Mouse (Mus musculus) MEL (cell line): ENCODE results near the gene Kank1. TPM values are rescaled to one million over a fixed set of nuclear protein-coding genes. Genes with fewer than 3 reads are reported as not detected.

Experiments
- DNase-seq: peaks from one replicate; pipeline ENCODE4 v3.0.0; 2011; ENCODE audit warnings: low read depth, low spot score
- H3K27ac ChIP-seq: 2 replicates; pipeline ENCODE4 v1.5.1; 2012; ENCODE audit warnings: low read depth, mild to moderate bottlenecking, control low read depth, low read length, moderate library complexity; ENCODE audit not compliant: control insufficient read depth
- H3K27me3 ChIP-seq, 2 experiments: fragments of 150-350 bp in 1 of 2; sonication (generic) in 1 of 2; 2 replicates each; pipeline ENCODE4 v1.6.1; 2012; ENCODE audit warnings: low read length in 2 of 2, mild to moderate bottlenecking in 2 of 2, improper control_type of control experiment in 1 of 2, moderate library complexity in 1 of 2; ENCODE audit not compliant: insufficient read depth in 2 of 2, control insufficient read depth in 1 of 2
- H3K36me3 ChIP-seq, 2 experiments: 2 replicates each; pipeline ENCODE4 v1.6.1; 2012 to 2014; ENCODE audit warnings: low read length in 2 of 2, improper control_type of control experiment in 1 of 2, inconsistent platforms in 1 of 2, mild to moderate bottlenecking in 1 of 2; ENCODE audit not compliant: insufficient read depth in 2 of 2, control insufficient read depth in 1 of 2
- H3K4me1 ChIP-seq, 2 experiments: fragments of 150-350 bp in 1 of 2; sonication (generic) in 1 of 2; 2 replicates each; pipeline ENCODE4 v1.6.1; 2012; ENCODE audit warnings: low read length in 2 of 2, improper control_type of control experiment in 1 of 2, mild to moderate bottlenecking in 1 of 2; ENCODE audit not compliant: insufficient read depth in 2 of 2, control insufficient read depth in 1 of 2
- H3K4me3 ChIP-seq, 2 experiments: fragments of 150-350 bp in 1 of 2; sonication (generic) in 1 of 2; 2 replicates each; pipeline ENCODE4 v1.5.1; 2012; ENCODE audit warnings: low read depth in 2 of 2, low read length in 2 of 2, mild to moderate bottlenecking in 2 of 2, moderate library complexity in 2 of 2, control low read depth in 1 of 2, improper control_type of control experiment in 1 of 2; ENCODE audit not compliant: control insufficient read depth in 1 of 2, insufficient read depth in 1 of 2
- H3K79me2 ChIP-seq: 2 replicates; pipeline ENCODE4 v1.6.1; 2012; ENCODE audit warnings: mild to moderate bottlenecking, low read length, moderate library complexity; ENCODE audit not compliant: control insufficient read depth, poor library complexity, insufficient read depth
- H3K9ac ChIP-seq: 2 replicates; pipeline ENCODE4 v1.6.1; 2012; ENCODE audit warnings: low read depth, mild to moderate bottlenecking, control low read depth, low read length, moderate library complexity; ENCODE audit not compliant: control insufficient read depth, poor library complexity, severe bottlenecking
- H3K9me3 ChIP-seq: fragments of 150-350 bp; sonication (generic); replicated peaks from 2 replicates; pipeline ENCODE4 v1.6.1; 2012; ENCODE audit warnings: mild to moderate bottlenecking, low read length, improper control_type of control experiment, moderate library complexity; ENCODE audit not compliant: insufficient read depth
- CHD2 ChIP-seq: IDR thresholded peaks from 2 replicates; pipeline ENCODE4 v1.6.1; 2011; ENCODE audit warnings: low read length, improper control_type of control experiment
- EP300 ChIP-seq, 2 experiments: IDR thresholded peaks; 2 replicates each; pipeline ENCODE4 v1.6.1; 2011; ENCODE audit warnings: improper control_type of control experiment in 2 of 2, low read length in 2 of 2, low read depth in 1 of 2, mild to moderate bottlenecking in 1 of 2
- GATA1 ChIP-seq: IDR thresholded peaks from 2 replicates; pipeline ENCODE4 v1.6.1; 2011; ENCODE audit warnings: low read depth, low read length, improper control_type of control experiment
- JUND ChIP-seq: IDR thresholded peaks from 2 replicates; pipeline ENCODE4 v1.6.1; 2011; ENCODE audit warnings: low read depth, mild to moderate bottlenecking, improper control_type of control experiment, low read length
- KAT2A ChIP-seq: conservative IDR thresholded peaks from 2 replicates; pipeline ENCODE4 v1.6.1; 2012; ENCODE audit warnings: low read depth, low read length, improper control_type of control experiment, inconsistent platforms
- MAFK ChIP-seq: IDR thresholded peaks from 2 replicates; pipeline ENCODE4 v1.6.1; 2011; ENCODE audit warnings: low read depth, mild to moderate bottlenecking, low read length, improper control_type of control experiment, borderline replicate concordance
- MAX ChIP-seq: IDR thresholded peaks from 2 replicates; pipeline ENCODE4 v1.6.1; 2011; ENCODE audit warnings: low read length, improper control_type of control experiment
- MAZ ChIP-seq: IDR thresholded peaks from 2 replicates; pipeline ENCODE4 v1.6.1; 2012; ENCODE audit warnings: low read depth, mild to moderate bottlenecking, inconsistent platforms, low read length, improper control_type of control experiment
- MEF2A ChIP-seq: IDR thresholded peaks from 2 replicates; pipeline ENCODE4 v1.6.1; 2014; ENCODE audit warnings: low read depth, mild to moderate bottlenecking, inconsistent platforms, low read length, improper control_type of control experiment; ENCODE audit not compliant: poor library complexity, insufficient replicate concordance, severe bottlenecking; ENCODE audit errors: extremely low read depth
- MXI1 ChIP-seq: IDR thresholded peaks from 2 replicates; pipeline ENCODE4 v1.6.1; 2011; ENCODE audit warnings: mild to moderate bottlenecking, low read depth, low read length, improper control_type of control experiment
- NRF1 ChIP-seq: IDR thresholded peaks from 2 replicates; pipeline ENCODE4 v1.6.1; 2014; ENCODE audit warnings: low read depth, mild to moderate bottlenecking, inconsistent platforms, low read length, improper control_type of control experiment, moderate library complexity; ENCODE audit not compliant: poor library complexity, insufficient read depth, severe bottlenecking
- RAD21 ChIP-seq: IDR thresholded peaks from 2 replicates; pipeline ENCODE4 v1.6.1; 2011; ENCODE audit warnings: mild to moderate bottlenecking, low read depth, low read length, improper control_type of control experiment
- RCOR1 ChIP-seq: IDR thresholded peaks from 2 replicates; pipeline ENCODE4 v1.6.1; 2012; ENCODE audit warnings: low read depth, mild to moderate bottlenecking, inconsistent platforms, low read length, improper control_type of control experiment
- SIN3A ChIP-seq: IDR thresholded peaks from 2 replicates; pipeline ENCODE4 v1.6.1; 2012; ENCODE audit warnings: low read length, improper control_type of control experiment, inconsistent platforms
- TAL1 ChIP-seq: IDR thresholded peaks from 2 replicates; pipeline ENCODE4 v1.6.1; 2012; ENCODE audit warnings: mild to moderate bottlenecking, inconsistent platforms, low read length, moderate library complexity, mixed read lengths
- UBTF ChIP-seq: IDR thresholded peaks from 2 replicates; pipeline ENCODE4 v1.6.1; 2012; ENCODE audit warnings: low read depth, mild to moderate bottlenecking, inconsistent platforms, low read length, improper control_type of control experiment, moderate library complexity, borderline replicate concordance; ENCODE audit not compliant: insufficient read depth
- USF1 ChIP-seq: IDR thresholded peaks from 2 replicates; pipeline ENCODE4 v1.6.1; 2014; ENCODE audit warnings: low read depth, mild to moderate bottlenecking, inconsistent platforms, low read length, improper control_type of control experiment, moderate library complexity
- ZC3H11A ChIP-seq: IDR thresholded peaks from 2 replicates; pipeline ENCODE4 v1.6.1; 2012; ENCODE audit warnings: low read depth, mild to moderate bottlenecking, inconsistent platforms, low read length, improper control_type of control experiment
- polyA plus RNA-seq, 2 experiments: library from polyadenylated mRNA; stranded (reverse) in 1 of 2; unstranded in 1 of 2; fragments of >175 nt in 1 of 2; fragments of >200 nt in 1 of 2; gene quantifications; 2 replicates each; pipeline versions ENCODE4 v1.2.1 to v1.2.4; 2012; ENCODE audit warnings: low replicate concordance in 2 of 2, low read depth in 1 of 2; ENCODE audit not compliant: insufficient read length in 2 of 2, insufficient read depth in 1 of 2, missing spikeins in 1 of 2
- total RNA-seq: library from RNA; depleted of rRNA; stranded (reverse); fragments of 300-350 nt; gene quantifications from 2 replicates; pipeline ENCODE4 v1.2.3, GENCODE M21; 2012

Kank1 gene
- total and polyA plus RNA-seq, 3 experiments = not detected

DNA sequence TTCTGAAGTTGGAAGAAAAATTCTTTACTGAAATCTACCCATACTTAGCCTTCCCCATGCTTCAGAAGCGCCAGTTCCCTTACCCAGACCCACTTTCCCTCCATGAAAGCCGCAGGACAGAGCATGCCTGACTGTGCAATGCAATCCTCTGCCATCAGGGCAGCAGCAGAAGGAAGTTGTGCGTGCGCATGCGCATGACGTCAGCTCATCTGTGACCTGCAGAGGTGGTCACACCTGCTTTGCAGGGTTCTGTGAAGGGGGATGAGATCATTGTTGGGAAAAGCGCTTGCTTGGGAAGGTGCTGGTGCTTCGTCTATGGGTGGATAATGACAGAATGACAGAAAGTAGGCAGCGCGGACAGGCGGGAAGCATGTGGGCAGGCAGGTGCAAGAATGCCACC is 155.4 kb downstream of the Kank1 start:
- H3K9me3 ChIP-seq = no peaks in the 10 kb centered on the region
- no peak overlapping the region for H3K27ac ChIP-seq
- no peak overlapping the region for H3K9ac ChIP-seq
- no peak for DNase-seq
- TF ChIP-seq NRF1 = no peak
- no peak for TF ChIP-seq SIN3A
- no peak for TF ChIP-seq CHD2
- no peak for TF ChIP-seq RCOR1
- no peak for TF ChIP-seq GATA1
- TF ChIP-seq TAL1 = no peak
- no peak for TF ChIP-seq MAX
- no peak for TF ChIP-seq UBTF
- TF ChIP-seq RAD21 = no peak
- no peaks in the 10 kb centered on the region for H3K36me3 ChIP-seq
- H3K4me3 ChIP-seq = no peak overlapping the region
- H3K79me2 ChIP-seq = no peaks in the 10 kb centered on the region
- no peaks in the 10 kb centered on the region for H3K4me1 ChIP-seq
- H3K27me3 ChIP-seq = no peaks in the 10 kb centered on the region

DNA sequence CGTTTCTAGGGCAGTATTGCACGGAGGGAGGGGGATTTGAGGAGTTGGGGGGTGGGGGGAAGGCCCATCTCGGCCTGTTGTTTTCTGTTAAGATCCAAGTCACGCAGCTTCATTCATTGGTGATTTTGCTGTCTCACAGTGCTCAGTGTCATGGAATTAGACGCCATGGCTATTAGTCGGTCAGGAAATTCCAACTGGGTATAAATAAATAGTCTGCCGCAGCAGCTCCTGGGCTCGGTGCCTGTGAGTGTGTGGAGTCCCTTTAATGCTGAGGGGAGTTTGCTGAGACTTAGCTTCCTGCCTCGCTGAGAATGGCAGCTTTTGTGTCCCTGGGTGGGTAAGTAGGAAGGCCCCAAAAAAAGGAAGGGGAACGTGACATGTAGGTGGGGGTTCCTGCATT is 158.3 kb downstream of the Kank1 start:
- H3K9ac ChIP-seq = no peak overlapping the region
- H3K79me2 ChIP-seq = no peaks in the 10 kb centered on the region
- no peak for DNase-seq
- no peak overlapping the region for H3K4me3 ChIP-seq
- no peaks in the 10 kb centered on the region for H3K9me3 ChIP-seq
- TF ChIP-seq MAZ (no peak), CHD2 (no peak), EP300 (IDR thresholded peaks at IDR 0.05; ENCODE audit: low read depth in 1 of 2, low read length in 2 of 2) (no peak), MAX (no peak), TAL1 (no peak), JUND (no peak), RCOR1 (no peak), NRF1 (no peak), MEF2A (no peak), MXI1 (no peak)
- H3K4me1 ChIP-seq = no peaks in the 10 kb centered on the region
- H3K36me3 ChIP-seq = no peaks in the 10 kb centered on the region
- no peaks in the 10 kb centered on the region for H3K27me3 ChIP-seq
- H3K27ac ChIP-seq = no peak overlapping the region

DNA sequence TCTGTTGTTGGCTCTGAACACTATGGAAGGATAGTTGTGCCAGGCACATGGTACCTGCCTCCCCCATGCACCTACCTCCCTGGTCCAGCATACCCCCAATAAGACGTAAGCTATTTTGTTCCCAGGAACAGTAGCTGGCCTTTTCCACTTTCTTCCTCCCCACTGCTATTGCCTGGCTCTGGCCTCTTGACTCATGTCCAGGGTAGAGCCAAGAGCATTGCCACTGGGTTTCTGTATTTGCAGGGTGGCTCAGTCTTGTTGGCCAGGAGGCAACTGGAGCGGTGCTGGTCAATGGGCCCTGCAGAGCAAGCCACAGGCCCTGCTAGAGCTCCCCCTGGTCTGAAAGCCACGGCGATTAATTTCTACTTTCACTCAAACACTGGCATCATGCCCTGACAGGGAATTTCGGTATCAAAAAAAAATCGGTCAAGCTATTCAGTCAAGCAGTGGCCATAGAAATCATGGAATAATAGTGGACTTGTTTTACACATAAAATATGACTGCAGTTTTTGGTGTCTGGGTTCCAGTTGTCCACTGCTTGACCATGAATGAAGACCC is 160.0 kb downstream of the Kank1 start:
- no peaks in the 10 kb centered on the region for H3K4me1 ChIP-seq
- no peak overlapping the region for H3K9ac ChIP-seq
- no peaks in the 10 kb centered on the region for H3K9me3 ChIP-seq
- H3K36me3 ChIP-seq = no peaks in the 10 kb centered on the region
- TF ChIP-seq KAT2A = no peak
- no peak for TF ChIP-seq MAZ
- no peak for TF ChIP-seq USF1
- no peak for TF ChIP-seq NRF1
- no peak for TF ChIP-seq MAFK
- TF ChIP-seq ZC3H11A = no peak
- no peaks in the 10 kb centered on the region for H3K79me2 ChIP-seq
- no peaks in the 10 kb centered on the region for H3K27me3 ChIP-seq
- no peak overlapping the region for H3K4me3 ChIP-seq
- DNase-seq = no peak
- no peak overlapping the region for H3K27ac ChIP-seq
